Mouse (Mus musculus) 3T3-L1 (cell line): Measurements from ENCODE around the gene Wdr18.
A peak's percentile ranks its signal among the peaks of the same experiment; 100 is the strongest.

Experiments
- DNase-seq: peaks from one replicate; pipeline ENCODE4 v3.0.0-alpha.2; 2015; ENCODE audit warnings: low read depth, low spot score

The Wdr18 gene

GRCm38 (mm10) chr10:79927324-79928029, 32.5 kb upstream of the Wdr18 start:
- DNase-seq, result peak; percentile 49

GRCm38 (mm10) chr10:79928030-79928694, 31.8 kb upstream of the Wdr18 start:
- peak; percentile 40 for DNase-seq

- no peak for DNase-seq
Observed at GRCm38 (mm10) chr10:79928907-79929701, 30.8 kb upstream of the Wdr18 start.

DNA sequence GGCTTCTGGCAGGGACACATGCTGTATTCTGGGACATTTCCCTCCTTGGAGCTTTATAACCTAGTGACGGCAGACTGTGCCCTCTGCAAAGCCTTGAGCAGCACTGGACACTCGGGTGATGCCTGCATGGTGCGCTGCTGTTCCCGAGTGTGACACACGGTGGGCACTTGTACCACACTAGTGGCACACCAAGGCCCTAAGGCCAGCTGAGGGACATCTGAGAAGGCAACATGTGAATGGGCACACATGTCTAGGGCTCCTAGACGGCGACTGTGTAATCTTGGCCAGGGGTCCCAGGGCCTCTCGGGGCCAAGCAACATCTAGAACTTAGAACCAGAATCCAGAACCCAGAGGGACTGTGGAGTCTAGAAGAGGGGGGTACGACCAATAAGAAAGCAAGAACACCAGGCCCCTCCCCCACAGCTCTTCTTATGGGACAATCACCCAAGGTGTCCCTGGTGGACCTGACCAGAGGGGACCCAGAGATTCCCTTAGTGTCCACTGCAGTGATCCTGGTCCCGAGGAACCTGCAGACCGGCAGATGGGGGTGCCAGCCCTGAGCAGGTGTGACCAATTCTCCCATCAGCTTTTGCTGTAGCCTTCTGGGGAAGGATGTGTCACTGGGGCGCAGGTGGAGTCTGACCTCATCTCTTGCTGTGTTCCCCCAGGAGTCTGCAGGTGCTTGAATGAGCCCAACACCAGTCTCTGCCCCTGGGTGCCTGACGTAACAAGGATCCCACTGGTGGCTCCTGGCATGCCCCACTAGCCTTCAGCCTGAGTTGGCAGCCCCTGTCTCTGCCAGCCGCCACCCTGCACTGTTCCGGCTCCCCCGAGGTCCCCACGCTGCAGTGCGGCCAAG, 29.8 kb upstream of the Wdr18 start:
- DNase-seq, result no peak

GRCm38 (mm10) chr10:79930826-79931186, 29.1 kb upstream of the Wdr18 start:
- DNase-seq, result no peak

- no peak for DNase-seq
Observed at GRCm38 (mm10) chr10:79931797-79932196, 28.2 kb upstream of the Wdr18 start.

DNA sequence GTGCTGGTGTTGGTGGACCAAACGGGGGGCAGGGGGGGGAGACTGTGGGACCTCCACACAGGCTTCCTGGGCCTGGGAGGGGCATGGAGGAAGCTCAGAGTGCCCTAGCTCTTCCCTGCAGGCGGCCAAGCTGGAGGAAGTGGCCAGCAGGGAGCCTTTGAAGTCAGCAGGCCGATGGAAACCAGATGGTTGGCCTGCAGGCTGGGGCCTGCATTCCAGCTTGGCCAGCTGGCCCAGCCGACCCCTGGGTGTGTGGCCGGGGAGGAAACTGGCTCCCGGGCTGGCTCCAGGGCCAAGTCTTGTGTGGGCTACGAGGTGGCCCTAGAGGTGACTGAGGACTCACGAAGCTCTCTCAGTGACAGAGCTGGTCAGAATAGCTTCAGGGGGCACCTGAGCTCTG, 27.2 kb upstream of the Wdr18 start:
- peak; percentile 83 for DNase-seq

- no peak for DNase-seq
Observed at GRCm38 (mm10) chr10:79933145-79933679, 26.7 kb upstream of the Wdr18 start.

DNA sequence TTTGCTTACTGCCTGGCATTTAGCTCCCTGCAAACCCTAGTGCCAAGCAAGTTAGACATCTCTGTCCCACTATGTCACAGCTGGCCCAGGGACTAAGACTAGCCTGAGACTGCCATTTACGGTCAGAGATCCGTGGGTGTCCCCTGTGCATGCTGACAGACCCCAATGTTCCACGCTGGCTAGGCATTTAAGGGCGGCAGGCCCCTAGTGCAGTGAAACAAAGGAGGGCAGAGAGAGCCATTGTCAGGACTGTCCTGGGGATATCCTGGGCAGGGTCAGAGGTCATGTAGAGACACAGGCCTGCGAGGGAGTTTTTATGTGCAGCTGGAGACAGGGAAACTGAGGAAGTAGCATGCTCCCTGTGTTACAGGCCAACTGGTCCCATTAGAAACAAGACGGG, 26.1 kb upstream of the Wdr18 start:
- DNase-seq, result no peak

- peak; percentile 47 for DNase-seq
Observed at GRCm38 (mm10) chr10:79934272-79934721, 25.7 kb upstream of the Wdr18 start.

DNA sequence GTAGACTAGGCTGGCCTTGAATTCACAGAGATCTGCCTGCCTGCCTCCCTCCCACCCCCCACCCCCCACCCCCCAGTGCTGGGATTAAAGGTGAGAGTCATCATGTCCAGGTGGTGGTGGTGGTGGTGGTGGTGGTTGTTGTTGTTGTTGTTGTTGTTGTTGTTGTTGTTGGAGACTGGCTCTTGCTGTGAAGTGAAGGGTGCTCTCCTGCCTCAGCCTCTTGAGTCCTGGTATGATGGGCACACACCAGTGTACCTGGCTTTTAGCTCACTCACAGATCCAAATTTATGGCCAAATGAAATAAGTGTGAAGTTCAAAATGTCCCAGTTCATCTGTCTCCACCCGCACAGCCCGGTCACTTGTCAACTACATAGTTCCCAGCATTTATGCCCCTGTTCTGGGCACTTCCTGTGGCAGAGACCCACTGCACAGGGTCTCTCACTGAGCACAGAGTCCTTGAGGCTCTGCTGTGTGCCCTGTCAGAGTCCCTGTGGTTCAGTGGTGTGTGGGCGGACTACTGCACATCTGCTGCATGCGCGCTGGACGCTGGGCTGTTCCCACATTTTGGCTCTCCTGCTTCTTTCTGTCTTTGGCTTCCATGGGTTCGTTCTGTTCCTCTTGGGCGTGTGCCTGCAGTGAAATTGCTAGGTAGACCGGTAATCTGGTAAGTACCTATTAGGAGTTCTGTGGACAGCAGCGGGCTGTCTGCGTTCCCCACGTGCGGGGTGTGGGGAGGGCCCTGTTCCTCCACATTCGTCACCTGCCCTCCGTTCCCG, 25.0 kb upstream of the Wdr18 start:
- no peak for DNase-seq

- DNase-seq, result no peak
Observed at GRCm38 (mm10) chr10:79936284-79936910, 23.6 kb upstream of the Wdr18 start.

GRCm38 (mm10) chr10:79936911-79937441, 23.0 kb upstream of the Wdr18 start:
- DNase-seq, result no peak

- DNase-seq, result no peak
Observed at GRCm38 (mm10) chr10:79937775-79938526, 22.0 kb upstream of the Wdr18 start.

GRCm38 (mm10) chr10:79940749-79941148, 19.2 kb upstream of the Wdr18 start:
- DNase-seq, result no peak

GRCm38 (mm10) chr10:79942988-79943387, 17.0 kb upstream of the Wdr18 start:
- no peak for DNase-seq

- DNase-seq, result no peak
Observed at GRCm38 (mm10) chr10:79943471-79943901, 16.5 kb upstream of the Wdr18 start.

DNA sequence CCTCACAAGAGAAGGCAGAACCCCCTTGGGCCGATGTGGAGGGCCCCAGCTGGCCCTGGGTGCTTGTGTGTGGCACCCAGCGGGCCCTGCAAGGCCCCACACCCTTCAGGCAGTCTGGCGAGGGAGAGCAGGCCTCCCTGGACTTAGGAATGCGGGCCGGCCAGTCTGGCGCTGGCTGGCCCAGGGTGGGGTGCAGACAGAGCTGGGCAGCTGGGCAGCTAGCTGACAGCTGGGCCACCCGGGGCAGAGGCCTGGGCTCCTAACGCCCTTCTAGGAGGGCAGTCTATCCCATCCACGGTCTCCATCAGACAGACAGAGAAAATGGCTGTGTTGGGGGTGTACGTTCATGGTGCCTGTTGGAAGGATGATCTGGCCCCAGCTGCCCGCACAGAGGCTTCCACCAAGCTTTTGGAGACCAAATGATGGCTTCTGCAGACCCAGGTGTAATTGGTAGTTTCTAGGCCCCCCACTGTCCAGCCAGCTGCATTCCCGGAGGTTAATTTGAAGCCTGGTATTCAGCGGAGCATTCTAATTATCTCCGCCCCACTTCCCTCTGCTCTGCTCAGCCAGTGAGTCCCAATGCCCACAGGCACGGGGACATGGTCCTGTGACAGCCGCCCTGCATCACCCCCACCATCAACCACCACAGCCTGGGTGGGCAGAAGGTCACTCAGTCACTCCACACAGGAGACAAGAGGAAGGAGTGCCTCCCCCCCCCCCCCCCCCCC, 14.3 kb upstream of the Wdr18 start:
- DNase-seq, result no peak
